Mouse (Mus musculus): Measurements from ENCODE around the gene Cited4.

- TF ChIP-seq CTCF (IDR thresholded peaks at IDR 0.05; ENCODE audit: borderline replicate concordance, extremely low read depth, insufficient read depth, insufficient read length) (no peak), POLR2A (IDR thresholded peaks at IDR 0.05; ENCODE audit: borderline replicate concordance, extremely low read depth, insufficient read depth, insufficient read length, poor library complexity, severe bottlenecking) (no peak)
Observed at GRCm38 (mm10) chr4:120712236-120712635, 45.9 kb downstream of the Cited4 start.
